Mouse (Mus musculus) testis, adult 2 months (tissue): ENCODE results near the gene Rhot2. TPM values are rescaled to one million over a fixed set of nuclear protein-coding genes. Genes with fewer than 3 reads are reported as not detected.
"Not testable (repeated sequence)": the region's sequence is repeated elsewhere in the genome, so short reads cannot be mapped to it uniquely, and the experiment has no call there.

Experiments used
- H3K27ac ChIP-seq: fragments of 200-500 bp; 2 replicates; pipeline ENCODE4 v1.5.1; 2012; ENCODE audit warnings: low read depth, low read length; ENCODE audit not compliant: control insufficient read depth, insufficient read depth
- H3K27me3 ChIP-seq: fragments of 200-500 bp; 2 replicates; pipeline ENCODE4 v1.6.1; 2012; ENCODE audit warnings: mild to moderate bottlenecking, low read length, moderate library complexity; ENCODE audit not compliant: control insufficient read depth, insufficient read depth
- H3K36me3 ChIP-seq: fragments of 200-500 bp; 2 replicates; pipeline ENCODE4 v1.6.1; 2012; ENCODE audit warnings: mild to moderate bottlenecking, low read length; ENCODE audit not compliant: control insufficient read depth, insufficient read depth
- H3K4me1 ChIP-seq: fragments of 200-500 bp; 2 replicates; pipeline ENCODE4 v1.6.1; 2012; ENCODE audit warnings: low read length; ENCODE audit not compliant: control insufficient read depth, insufficient read depth
- H3K4me3 ChIP-seq: fragments of 200-500 bp; 2 replicates; pipeline ENCODE4 v1.5.1; 2012; ENCODE audit warnings: low read depth, mild to moderate bottlenecking, low read length, moderate library complexity, mixed read lengths; ENCODE audit not compliant: control insufficient read depth
- CTCF ChIP-seq: fragments of 200-500 bp; IDR thresholded peaks from 2 replicates; pipeline ENCODE4 v1.5.1; 2012; ENCODE audit warnings: low read depth, mild to moderate bottlenecking, inconsistent platforms, low read length, moderate library complexity; ENCODE audit not compliant: control insufficient read depth, insufficient read depth, insufficient replicate concordance
- POLR2A ChIP-seq: fragments of 200-500 bp; IDR thresholded peaks from 2 replicates; pipeline ENCODE4 v1.6.1; 2012; ENCODE audit warnings: low read depth, mild to moderate bottlenecking, inconsistent platforms, low read length, moderate library complexity; ENCODE audit not compliant: control insufficient read depth
- polyA plus RNA-seq: library from polyadenylated mRNA; depleted of rRNA; stranded (reverse); fragments of >200 nt; gene quantifications from 2 replicates; pipeline ENCODE4 v1.2.3, GENCODE M21; 2012

Gene Rhot2
- polyA plus RNA-seq, 1 experiment: 37.5 TPM

DNA sequence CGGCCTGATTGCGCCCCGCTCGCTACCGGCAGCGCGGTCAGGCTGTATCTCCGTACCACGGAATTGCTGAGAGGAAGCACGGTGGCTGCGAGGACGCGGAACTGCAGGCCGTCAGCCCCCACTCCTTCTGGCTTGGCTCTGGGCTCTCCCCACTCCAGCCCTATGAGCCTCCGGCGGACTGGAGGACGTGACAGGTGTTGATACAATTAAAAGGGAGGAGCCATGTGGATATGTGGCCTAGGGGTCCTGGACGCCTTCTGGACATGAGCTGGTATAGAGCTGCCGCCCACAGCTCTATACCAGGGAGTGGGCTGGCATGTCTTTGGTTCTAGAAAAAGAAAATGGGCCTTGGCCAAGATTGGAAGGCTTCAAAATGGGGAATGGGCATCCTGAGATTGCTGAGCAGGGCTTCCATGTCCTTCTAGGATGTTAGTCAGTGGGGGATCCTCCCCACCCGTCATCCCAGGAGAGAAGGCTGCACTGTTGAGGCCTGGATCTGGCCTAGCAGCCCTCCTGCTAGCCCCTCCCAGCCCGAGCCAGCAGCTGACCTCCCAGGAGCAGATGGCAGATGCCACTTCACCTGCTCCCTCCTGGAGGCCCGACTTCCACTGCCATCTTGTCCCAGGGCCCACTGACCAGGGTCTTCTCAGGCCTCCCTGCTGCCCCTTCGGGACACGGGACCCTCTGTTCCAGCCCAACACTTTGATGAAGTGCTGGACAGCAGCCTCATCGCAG is 34.9 kb downstream of the Rhot2 start:
- peak overlapping the region; percentile 52 for H3K4me3 ChIP-seq
- no peak for TF ChIP-seq POLR2A
- TF ChIP-seq CTCF: no peak
- no peak overlapping the region for H3K27ac ChIP-seq
- H3K27me3 ChIP-seq: no peaks in the 10 kb centered on the region
- H3K36me3 ChIP-seq: no peaks in the 10 kb centered on the region
- H3K4me1 ChIP-seq: peaks cover 13% of the 10 kb centered on the region

GRCm38 (mm10) chr17:25808789-25809605 is 35.7 kb downstream of the Rhot2 start, which contains the start of gene Fbxl16:
TSS of gene Fbxl16 (plus strand) at chr17:25809085.
- Histone ChIP-seq H3K4me3 (peak within 1 kb of the TSS; percentile 52), H3K27me3 (no peaks in the 10 kb centered on the region), H3K4me1 (peaks cover 13% of the 10 kb centered on the region), H3K27ac (no peak within 1 kb of the TSS), H3K36me3 (no peaks in the 10 kb centered on the region)
- no peak for TF ChIP-seq POLR2A
- TF ChIP-seq CTCF: no peak

GRCm38 (mm10) chr17:25808028-25808427 is 36.6 kb downstream of the Rhot2 start:
- TF ChIP-seq CTCF (no peak), POLR2A (no peak)
- no peaks in the 10 kb centered on the region for H3K36me3 ChIP-seq
- H3K4me1 ChIP-seq: peaks cover 9% of the 10 kb centered on the region
- H3K4me3 ChIP-seq: peak overlapping the region; percentile 52
- no peak overlapping the region for H3K27ac ChIP-seq
- no peaks in the 10 kb centered on the region for H3K27me3 ChIP-seq

DNA sequence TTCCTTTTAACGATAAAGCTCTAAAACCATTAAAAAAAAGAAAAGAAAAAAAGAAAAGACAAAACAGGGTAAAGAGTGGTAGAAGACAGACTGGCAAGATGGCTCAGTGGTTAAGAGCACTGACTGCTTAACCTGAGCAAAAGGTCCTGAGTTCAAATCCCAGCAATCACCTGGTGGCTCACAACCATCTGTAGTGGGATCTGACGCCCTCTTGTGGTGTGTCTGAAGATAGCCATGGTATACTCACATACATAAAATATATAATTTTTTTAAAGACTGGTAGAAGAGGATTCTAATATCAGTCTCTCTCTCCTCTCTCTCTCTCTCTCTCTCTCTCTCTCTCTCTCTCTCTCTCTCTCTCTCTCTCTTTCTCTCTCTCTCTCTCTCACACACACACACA is 37.2 kb downstream of the Rhot2 start:
- H3K27me3 ChIP-seq, H3K36me3 ChIP-seq, H3K4me1 ChIP-seq, H3K4me3 ChIP-seq, H3K27ac ChIP-seq: not testable (repeated sequence)

GRCm38 (mm10) chr17:25806507-25806906 is 38.1 kb downstream of the Rhot2 start:
- no peaks in the 10 kb centered on the region for H3K27me3 ChIP-seq
- no peak overlapping the region for H3K27ac ChIP-seq
- H3K4me1 ChIP-seq: peaks cover 9% of the 10 kb centered on the region
- no peak overlapping the region for H3K4me3 ChIP-seq
- no peak for TF ChIP-seq CTCF
- TF ChIP-seq POLR2A: no peak
- H3K36me3 ChIP-seq: no peaks in the 10 kb centered on the region

DNA sequence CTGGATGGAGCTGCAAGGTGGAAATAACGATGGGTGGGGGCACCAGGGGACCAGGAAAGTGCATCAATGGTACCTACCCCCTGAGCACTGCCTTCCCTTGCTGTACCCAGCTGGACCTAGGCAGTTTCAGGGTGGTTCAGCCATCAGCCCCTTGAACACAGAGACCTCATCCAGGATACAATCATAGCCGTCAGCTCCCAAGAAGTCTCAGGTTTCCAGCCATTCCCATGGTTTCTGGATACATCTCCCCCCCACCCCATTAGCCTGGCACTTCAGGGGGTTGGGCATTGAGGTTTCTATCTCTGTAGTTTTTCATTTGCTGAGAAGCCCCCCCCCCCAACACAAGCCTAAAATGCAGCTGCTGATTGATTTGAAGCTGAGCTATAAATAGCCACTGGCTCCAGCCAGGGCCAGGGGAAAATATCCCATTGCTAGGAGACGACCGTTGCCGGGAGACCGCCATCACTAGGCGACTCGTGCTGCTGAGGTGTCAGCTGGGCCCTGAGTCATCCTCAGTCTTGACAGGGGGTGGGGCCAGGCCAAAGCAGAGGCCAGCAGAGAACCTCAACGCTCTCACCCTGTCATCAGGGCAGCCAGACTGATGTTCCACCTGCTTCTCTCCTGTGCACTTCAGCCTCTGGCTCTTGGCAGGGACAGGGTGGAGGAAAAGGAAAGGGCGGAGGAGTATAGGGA is 41.7 kb downstream of the Rhot2 start:
- Histone ChIP-seq H3K27ac (no peak overlapping the region), H3K27me3 (no peaks in the 10 kb centered on the region), H3K4me1 (no peaks in the 10 kb centered on the region; the same call in 1 of the 2 replicates), H3K4me3 (peak overlapping the region; percentile 71), H3K36me3 (no peaks in the 10 kb centered on the region)
- TF ChIP-seq POLR2A: no peak; the same call in 1 of the 2 replicates
- no peak for TF ChIP-seq CTCF

DNA sequence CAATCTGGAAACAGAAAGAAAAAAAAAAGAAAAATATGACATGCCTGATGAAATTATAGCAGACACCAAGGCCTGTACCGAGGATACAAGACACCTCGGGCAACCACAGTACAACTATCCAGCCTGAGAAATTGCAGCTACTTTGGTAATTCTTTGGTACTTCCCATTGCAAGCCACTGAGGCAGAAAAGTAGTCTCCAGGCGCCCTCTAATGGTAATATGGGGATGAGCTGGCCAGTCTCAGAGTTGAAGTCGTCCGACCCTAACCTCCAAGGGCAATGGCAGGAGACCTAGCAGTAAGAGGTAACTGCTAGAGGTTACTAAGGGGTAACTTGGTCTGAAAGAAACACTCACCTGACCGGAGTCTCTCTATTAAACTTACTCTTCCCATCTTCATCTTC is 43.6 kb downstream of the Rhot2 start:
- Histone ChIP-seq H3K27me3 (no peaks in the 10 kb centered on the region), H3K27ac (no peak overlapping the region), H3K4me1 (peaks cover 12% of the 10 kb centered on the region), H3K4me3 (no peak overlapping the region), H3K36me3 (no peaks in the 10 kb centered on the region)
- no peak for TF ChIP-seq POLR2A
- peak; percentile 41; the same call in 1 of the 2 replicates for TF ChIP-seq CTCF
